Mouse (Mus musculus) embryonic facial prominence, embryonic 14.5 days (tissue): ENCODE measurements at regions not wholly inside any gene's neighbourhood (a gene's known extent, or its start where the extent isn't known, plus 50 kb on each side); places are given as distances from the start of the nearest gene placed in this dataset.

Experiments used
- ATAC-seq: fragments of 200-750 bp; cut with Nextera tagmentation; 2 replicates; pipeline ENCODE4 v1.8.0; 2017; ENCODE audit warnings: low read depth, moderate number of reproducible peaks, moderate TSS enrichment
- DNase-seq: peaks from one replicate; pipeline ENCODE4 v3.0.0-alpha.2; 2015; ENCODE audit warnings: low spot score
- H3K27ac ChIP-seq: fragments of 300-500 bp; sonication (generic); replicated peaks from 2 replicates; pipeline ENCODE4 v1.5.1; 2014; ENCODE audit warnings: low read depth, mild to moderate bottlenecking, low read length, moderate library complexity
- H3K27me3 ChIP-seq: fragments of 300-500 bp; sonication (generic); replicated peaks from 2 replicates; pipeline ENCODE4 v1.6.1; 2014; ENCODE audit warnings: low read length; ENCODE audit not compliant: control insufficient read depth, insufficient read depth
- H3K36me3 ChIP-seq: fragments of 300-500 bp; sonication (generic); 2 replicates; pipeline ENCODE4 v1.6.1; 2014; ENCODE audit warnings: low read length, mixed read lengths; ENCODE audit not compliant: control insufficient read depth, insufficient read depth
- H3K4me1 ChIP-seq: fragments of 300-500 bp; sonication (generic); 2 replicates; pipeline ENCODE4 v1.6.1; 2014; ENCODE audit warnings: antibody characterized with exemption, low read length; ENCODE audit not compliant: control insufficient read depth, insufficient read depth
- H3K4me2 ChIP-seq: fragments of 300-500 bp; sonication (generic); 2 replicates; pipeline ENCODE4 v1.6.1; 2014; ENCODE audit warnings: low read depth, mild to moderate bottlenecking, low read length, moderate library complexity, mixed read lengths
- H3K4me3 ChIP-seq: fragments of 300-500 bp; sonication (generic); 2 replicates; pipeline ENCODE4 v1.5.1; 2014; ENCODE audit warnings: low read depth, mild to moderate bottlenecking, low read length
- H3K9ac ChIP-seq: fragments of 300-500 bp; sonication (generic); 2 replicates; pipeline ENCODE4 v1.6.1; 2014; ENCODE audit warnings: low read depth, mild to moderate bottlenecking, low read length, moderate library complexity, mixed read lengths
- H3K9me3 ChIP-seq: fragments of 300-500 bp; sonication (generic); 2 replicates; pipeline ENCODE4 v1.6.1; 2016; ENCODE audit warnings: low read length; ENCODE audit not compliant: control insufficient read depth
- WGBS: fragments of 180-500 bp; shearing (Covaris S2); extraction: QIAGEN DNeasy Blood & Tissue Kit; methylation state at CpG from one replicate; pipeline ENCODE4 v1.1.7; 2014; 5-methylcytosine and 5-hydroxymethylcytosine counted together

GRCm38 (mm10) chr10:24409976-24410375, 185.3 kb upstream of the Ccn2 start:
- DNase-seq, result peak; percentile 71
- no peaks in the 10 kb centered on the region for H3K27me3 ChIP-seq
- H3K4me3 ChIP-seq, result no peak overlapping the region
- no peak overlapping the region for H3K4me2 ChIP-seq
- H3K9ac ChIP-seq, result no peak overlapping the region
- WGBS, result 36% methylated on average over 1 of the region's 1 CpGs
- no peak for ATAC-seq
- H3K4me1 ChIP-seq, result no peaks in the 10 kb centered on the region
- H3K9me3 ChIP-seq, result no peaks in the 10 kb centered on the region
- H3K36me3 ChIP-seq, result no peaks in the 10 kb centered on the region
- no peak overlapping the region for H3K27ac ChIP-seq

GRCm38 (mm10) chr10:24410885-24411284, 184.4 kb upstream of the Ccn2 start:
- H3K27ac ChIP-seq, result no peak overlapping the region
- ATAC-seq (no peak), DNase-seq (no peak)
- no peaks in the 10 kb centered on the region for H3K36me3 ChIP-seq
- H3K9ac ChIP-seq, result no peak overlapping the region
- H3K4me2 ChIP-seq, result no peak overlapping the region
- H3K4me3 ChIP-seq, result no peak overlapping the region
- no peaks in the 10 kb centered on the region for H3K9me3 ChIP-seq
- H3K4me1 ChIP-seq, result no peaks in the 10 kb centered on the region
- 82% methylated on average over 4 of the region's 4 CpGs for WGBS
- no peaks in the 10 kb centered on the region for H3K27me3 ChIP-seq

GRCm38 (mm10) chr10:24422498-24423160, 172.6 kb upstream of the Ccn2 start:
- DNase-seq (no peak), ATAC-seq (no peak)
- H3K4me3 ChIP-seq, result no peak overlapping the region
- H3K27ac ChIP-seq, result no peak overlapping the region
- no peaks in the 10 kb centered on the region for H3K27me3 ChIP-seq
- H3K4me2 ChIP-seq, result no peak overlapping the region
- no peaks in the 10 kb centered on the region for H3K4me1 ChIP-seq
- 77% methylated on average over 4 of the region's 4 CpGs for WGBS
- no peaks in the 10 kb centered on the region for H3K9me3 ChIP-seq
- H3K9ac ChIP-seq, result no peak overlapping the region
- H3K36me3 ChIP-seq, result no peaks in the 10 kb centered on the region

- no peak overlapping the region for H3K9ac ChIP-seq
- H3K36me3 ChIP-seq, result no peaks in the 10 kb centered on the region
- no peak overlapping the region for H3K4me3 ChIP-seq
- DNase-seq, result no peak
- no peaks in the 10 kb centered on the region for H3K27me3 ChIP-seq
- H3K9me3 ChIP-seq, result no peaks in the 10 kb centered on the region
- no peak for ATAC-seq
- H3K4me1 ChIP-seq, result no peaks in the 10 kb centered on the region
- no peak overlapping the region for H3K4me2 ChIP-seq
- no peak overlapping the region for H3K27ac ChIP-seq
These were observed 161.4 kb upstream of the Ccn2 start for GRCm38 (mm10) chr10:24433737-24434367.

GRCm38 (mm10) chr10:24437177-24437576, 158.1 kb upstream of the Ccn2 start:
- no peak overlapping the region for H3K27ac ChIP-seq
- WGBS, result 45% methylated on average over 2 of the region's 2 CpGs
- no peaks in the 10 kb centered on the region for H3K9me3 ChIP-seq
- no peaks in the 10 kb centered on the region for H3K4me1 ChIP-seq
- H3K27me3 ChIP-seq, result no peaks in the 10 kb centered on the region
- ATAC-seq (peak; percentile 50; the same call in 1 of the 2 replicates), DNase-seq (peak; percentile 69)
- H3K9ac ChIP-seq, result no peak overlapping the region
- H3K4me2 ChIP-seq, result no peak overlapping the region
- no peak overlapping the region for H3K4me3 ChIP-seq
- no peaks in the 10 kb centered on the region for H3K36me3 ChIP-seq

GRCm38 (mm10) chr10:24444572-24444971, 150.7 kb upstream of the Ccn2 start:
- Histone ChIP-seq H3K9ac (no peak overlapping the region), H3K27ac (no peak overlapping the region), H3K36me3 (no peaks in the 10 kb centered on the region), H3K27me3 (no peaks in the 10 kb centered on the region), H3K4me3 (no peak overlapping the region), H3K4me2 (no peak overlapping the region), H3K9me3 (0 out of 2 replicates have a peak, but pooled peaks cover 2% of the 10 kb centered on the region), H3K4me1 (peaks cover 23% of the 10 kb centered on the region)
- WGBS, result 55% methylated on average over 1 of the region's 1 CpGs
- no peak for DNase-seq
- no peak for ATAC-seq

- no peak overlapping the region for H3K4me2 ChIP-seq
- no peaks in the 10 kb centered on the region for H3K27me3 ChIP-seq
- ATAC-seq (no peak), DNase-seq (no peak)
- no peak overlapping the region for H3K4me3 ChIP-seq
- H3K9ac ChIP-seq, result no peak overlapping the region
- no peak overlapping the region for H3K27ac ChIP-seq
- peaks cover 23% of the 10 kb centered on the region for H3K4me1 ChIP-seq
- H3K36me3 ChIP-seq, result no peaks in the 10 kb centered on the region
- H3K9me3 ChIP-seq, result 0 out of 2 replicates have a peak, but pooled peaks cover 6% of the 10 kb centered on the region
- 79% methylated on average over 6 of the region's 6 CpGs for WGBS
These were observed 150.2 kb upstream of the Ccn2 start for GRCm38 (mm10) chr10:24445036-24445435.

GRCm38 (mm10) chr10:24446168-24446567, 149.1 kb upstream of the Ccn2 start:
- H3K27ac ChIP-seq, result no peak overlapping the region
- 63% methylated on average over 8 of the region's 8 CpGs for WGBS
- peak; percentile 62 for DNase-seq

GRCm38 (mm10) chr10:24447135-24447534, 148.1 kb upstream of the Ccn2 start:
- Histone ChIP-seq H3K9me3 (0 out of 2 replicates have a peak, but pooled peaks cover 11% of the 10 kb centered on the region), H3K27me3 (no peaks in the 10 kb centered on the region), H3K4me3 (no peak overlapping the region), H3K27ac (peak overlapping the region; percentile 79), H3K4me2 (no peak overlapping the region), H3K4me1 (peaks cover 23% of the 10 kb centered on the region), H3K36me3 (no peaks in the 10 kb centered on the region), H3K9ac (no peak overlapping the region)
- 67% methylated on average over 6 of the region's 6 CpGs for WGBS
- ATAC-seq (no peak), DNase-seq (no peak)

More at GRCm38 (mm10) chr10:24446168-24446567, 149.1 kb upstream of the Ccn2 start:
- no peaks in the 10 kb centered on the region for H3K27me3 ChIP-seq
- peak; percentile 62; the same call in 1 of the 2 replicates for ATAC-seq
- 0 out of 2 replicates have a peak, but pooled peaks cover 11% of the 10 kb centered on the region for H3K9me3 ChIP-seq
- H3K4me3 ChIP-seq, result no peak overlapping the region
- H3K4me2 ChIP-seq, result no peak overlapping the region
- H3K36me3 ChIP-seq, result no peaks in the 10 kb centered on the region
- H3K9ac ChIP-seq, result no peak overlapping the region
- peaks cover 23% of the 10 kb centered on the region for H3K4me1 ChIP-seq
